Mouse (Mus musculus) midbrain, embryonic 13.5 days (tissue): ENCODE measurements around the gene Tyk2. TPM values are rescaled to one million over a fixed set of nuclear protein-coding genes. Genes with fewer than 3 reads are reported as not detected.

ENCODE experiments used
- ATAC-seq: fragments of 200-750 bp; cut with Nextera tagmentation; 2 replicates; pipeline ENCODE4 v1.8.0; 2017; ENCODE audit warnings: mild to moderate bottlenecking, moderate TSS enrichment, moderate library complexity
- H3K27ac ChIP-seq: fragments of 300-500 bp; sonication (generic); 2 replicates; pipeline ENCODE4 v1.5.1; 2015; ENCODE audit warnings: inconsistent platforms, mild to moderate bottlenecking, moderate library complexity
- H3K27me3 ChIP-seq: fragments of 300-500 bp; sonication (generic); 2 replicates; pipeline ENCODE4 v1.6.1; 2015; ENCODE audit warnings: mild to moderate bottlenecking, inconsistent platforms
- H3K36me3 ChIP-seq: fragments of 300-500 bp; sonication (generic); 2 replicates; pipeline ENCODE4 v1.6.1; 2015; ENCODE audit warnings: mild to moderate bottlenecking, inconsistent platforms
- H3K4me1 ChIP-seq: fragments of 300-500 bp; sonication (generic); replicated peaks from 2 replicates; pipeline ENCODE4 v1.6.1; 2015; ENCODE audit warnings: inconsistent platforms
- H3K4me2 ChIP-seq: fragments of 300-500 bp; sonication (generic); replicated peaks from 2 replicates; pipeline ENCODE4 v1.6.1; 2015; ENCODE audit warnings: moderate library complexity, mild to moderate bottlenecking, inconsistent platforms
- H3K4me3 ChIP-seq: fragments of 300-500 bp; sonication (generic); replicated peaks from 2 replicates; pipeline ENCODE4 v1.5.1; 2015; ENCODE audit warnings: mild to moderate bottlenecking, inconsistent platforms
- H3K9ac ChIP-seq: fragments of 300-500 bp; sonication (generic); replicated peaks from 2 replicates; pipeline ENCODE4 v1.6.1; 2015; ENCODE audit warnings: mild to moderate bottlenecking, inconsistent platforms
- H3K9me3 ChIP-seq: fragments of 300-500 bp; sonication (generic); 2 replicates; pipeline ENCODE4 v1.6.1; 2016; ENCODE audit warnings: mild to moderate bottlenecking, inconsistent platforms
- WGBS: fragments of 180-500 bp; shearing (Covaris S2); methylation state at CpG from one replicate; pipeline ENCODE4 v1.1.7; 2015; 5-methylcytosine and 5-hydroxymethylcytosine counted together
- polyA plus RNA-seq: library from polyadenylated mRNA; unstranded; fragments of >200 nt; fragmentation: Nextera tagmentation; extraction: Ambion mirVana; gene quantifications from 2 replicates; pipeline ENCODE4 v1.2.1, GENCODE M21; 2015

Gene Tyk2
- polyA plus RNA-seq, 1 experiment from 2014 or later: 11.5 TPM

DNA sequence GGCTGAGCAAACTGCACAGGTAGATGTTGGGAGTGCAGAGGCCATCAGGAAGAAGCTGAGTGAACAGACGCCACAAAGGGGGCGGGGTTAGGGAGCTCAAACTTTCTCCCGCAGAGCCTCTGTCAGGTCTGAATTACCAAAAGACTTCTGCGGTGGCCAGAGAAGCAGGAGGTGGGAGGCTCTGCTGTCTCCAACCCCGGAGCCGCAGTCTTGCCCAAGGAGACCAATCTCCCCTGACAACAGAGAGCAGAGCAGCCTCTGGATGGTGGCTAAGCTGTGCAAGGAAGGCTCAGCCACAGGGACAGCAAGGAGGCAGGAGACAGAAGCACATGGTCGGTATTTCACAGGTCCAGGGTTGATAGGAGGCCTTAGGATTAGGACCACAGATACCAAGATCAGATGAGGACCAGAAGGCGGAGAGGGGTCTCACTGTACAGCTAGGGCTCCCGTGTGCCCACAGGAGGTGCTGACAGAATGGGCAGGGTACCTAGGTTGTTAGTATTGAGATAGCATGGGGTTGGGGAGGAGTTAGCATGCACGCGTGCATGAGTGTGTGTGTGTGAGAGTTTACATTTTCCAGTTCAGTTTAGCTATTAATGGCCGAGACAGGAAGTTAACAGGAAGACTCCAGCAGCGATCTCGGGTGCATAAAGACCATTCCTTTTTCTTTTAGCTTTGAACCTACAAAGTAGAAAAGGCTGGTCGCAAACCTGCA lies 30.4 kb downstream of the Tyk2 start:
- Histone ChIP-seq H3K27ac (no peak overlapping the region), H3K4me2 (no peak overlapping the region), H3K9ac (no peak overlapping the region), H3K36me3 (no peaks in the 10 kb centered on the region), H3K9me3 (no peaks in the 10 kb centered on the region), H3K27me3 (no peaks in the 10 kb centered on the region), H3K4me3 (no peak overlapping the region), H3K4me1 (peaks cover 11% of the 10 kb centered on the region; the same call in 1 of the 2 replicates)
- 36% methylated on average over 15 of the region's 15 CpGs for WGBS
- ATAC-seq: no peak; the same call in 1 of the 2 replicates

DNA sequence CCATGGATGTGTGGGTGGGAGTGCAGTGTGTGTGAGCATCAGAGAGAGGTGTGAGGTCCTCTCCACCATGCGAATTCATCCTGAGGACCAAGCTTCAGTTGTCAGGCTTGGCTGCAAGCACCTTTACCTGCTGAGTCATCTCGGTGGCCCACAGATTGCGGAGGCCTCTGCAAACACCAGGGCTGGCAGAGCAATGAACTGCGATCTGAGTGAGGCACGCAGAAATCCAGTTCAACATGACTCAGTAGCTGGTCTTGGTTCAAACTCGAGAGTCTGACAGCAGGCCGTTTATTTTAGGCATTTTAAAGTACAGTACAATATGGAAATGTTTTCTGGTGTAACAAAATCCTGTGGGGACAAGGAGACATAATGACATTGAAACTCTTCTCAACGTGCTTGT lies 33.2 kb downstream of the Tyk2 start:
- H3K9me3 ChIP-seq: no peaks in the 10 kb centered on the region
- H3K36me3 ChIP-seq: 0 out of 2 replicates have a peak, but pooled peaks cover 2% of the 10 kb centered on the region
- H3K9ac ChIP-seq: no peak overlapping the region
- H3K4me2 ChIP-seq: no peak overlapping the region
- no peak overlapping the region for H3K27ac ChIP-seq
- peaks cover 11% of the 10 kb centered on the region; the same call in 1 of the 2 replicates for H3K4me1 ChIP-seq
- ATAC-seq: no peak
- 92% methylated on average over 8 of the region's 8 CpGs for WGBS
- no peaks in the 10 kb centered on the region for H3K27me3 ChIP-seq
- no peak overlapping the region for H3K4me3 ChIP-seq

DNA sequence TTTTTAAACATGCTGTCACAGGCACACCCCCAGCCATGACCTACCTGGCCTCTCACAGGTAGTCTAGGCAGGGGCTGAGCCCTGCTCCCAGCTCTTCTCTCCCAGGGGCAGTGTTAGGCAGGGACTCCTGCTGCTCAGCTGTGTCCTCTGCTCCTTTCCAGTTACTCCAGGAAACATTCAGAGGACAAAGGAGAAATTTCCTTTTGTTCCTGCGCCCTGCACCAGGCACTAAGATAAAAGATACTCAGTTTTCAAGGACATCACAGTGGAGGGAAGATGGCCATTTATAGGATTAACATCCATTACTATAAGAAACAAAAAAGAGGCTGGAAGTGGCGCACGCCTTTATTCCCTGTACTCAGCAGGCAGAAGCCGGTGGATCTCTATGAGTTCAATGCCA lies 35.1 kb downstream of the Tyk2 start:
- Histone ChIP-seq H3K4me1 (peaks cover 15% of the 10 kb centered on the region), H3K9me3 (no peaks in the 10 kb centered on the region), H3K4me2 (no peak overlapping the region), H3K9ac (no peak overlapping the region), H3K36me3 (0 out of 2 replicates have a peak, but pooled peaks cover 2% of the 10 kb centered on the region), H3K27me3 (no peaks in the 10 kb centered on the region), H3K27ac (no peak overlapping the region), H3K4me3 (no peak overlapping the region)
- WGBS: 55% methylated on average over 4 of the region's 4 CpGs
- ATAC-seq: no peak

DNA sequence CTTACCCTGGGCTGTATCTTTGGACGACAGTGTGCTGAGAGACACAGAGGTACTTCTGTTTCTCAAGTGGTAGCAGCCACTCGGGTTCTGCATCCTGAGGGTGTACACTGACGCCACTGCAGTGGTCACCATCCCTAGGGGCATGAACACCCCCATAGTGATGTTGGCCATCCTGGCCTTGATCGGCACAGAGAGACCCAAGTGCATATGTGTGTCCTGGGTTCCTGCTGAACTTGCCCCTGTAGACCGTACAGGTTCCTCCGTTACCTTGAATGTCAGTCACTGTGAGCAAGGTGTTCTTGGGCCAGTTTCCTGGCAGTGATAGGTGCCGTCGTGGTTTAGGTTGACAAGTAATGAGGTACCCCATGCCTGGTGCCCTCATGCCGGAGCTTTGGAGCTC lies 37.6 kb downstream of the Tyk2 start:
- Histone ChIP-seq H3K27me3 (no peaks in the 10 kb centered on the region), H3K36me3 (peaks cover 21% of the 10 kb centered on the region), H3K4me3 (no peak overlapping the region), H3K27ac (no peak overlapping the region), H3K9ac (no peak overlapping the region), H3K4me2 (no peak overlapping the region), H3K9me3 (no peaks in the 10 kb centered on the region), H3K4me1 (peaks cover 29% of the 10 kb centered on the region)
- ATAC-seq: no peak
- 96% methylated on average over 9 of the region's 9 CpGs for whole genome bisulfite sequencing

DNA sequence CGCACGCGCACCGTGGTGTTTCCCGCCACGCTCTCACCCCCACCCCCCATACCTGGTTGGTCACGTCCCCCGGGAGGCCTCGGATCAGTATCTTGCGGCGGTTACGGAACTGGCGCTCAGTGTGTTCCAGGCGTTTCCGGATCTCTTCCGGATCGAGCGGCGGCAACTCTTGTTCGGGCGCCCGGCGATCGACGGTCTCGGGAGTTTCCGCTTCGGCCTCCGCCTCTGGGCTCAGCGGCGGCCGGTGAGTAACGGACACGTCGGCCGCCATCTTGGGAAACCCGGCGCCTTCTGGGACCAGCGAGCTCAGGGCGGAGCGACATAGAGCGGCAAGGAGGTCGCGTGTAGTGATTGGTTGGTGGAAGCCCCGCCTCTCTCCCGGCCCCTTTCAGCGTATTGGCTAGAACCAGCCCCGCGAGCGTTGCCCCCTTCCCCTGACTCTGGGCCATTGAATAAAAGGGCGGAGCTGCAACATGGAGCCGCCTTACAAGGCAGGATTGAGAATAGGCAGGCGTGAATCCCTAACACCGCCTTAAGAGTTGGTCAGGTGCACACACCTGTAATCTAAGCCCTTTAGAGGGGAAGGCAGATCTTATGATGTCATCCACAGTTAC lies 39.2 kb downstream of the Tyk2 start, which contains the start of the genes Gm38431 and Raver1:
Gene Gm38431, minus strand, starts transcription at position 291 of the 614 bp plus-strand sequence.
Gene Raver1, minus strand, starts transcription at position 302 of the 614 bp plus-strand sequence.
- Histone ChIP-seq H3K9ac (peak within 1 kb of the TSS; percentile 80), H3K4me3 (peak within 1 kb of the TSS; percentile 68), H3K4me1 (peaks cover 29% of the 10 kb centered on the region), H3K9me3 (no peaks in the 10 kb centered on the region), H3K36me3 (peaks cover 37% of the 10 kb centered on the region), H3K27me3 (no peaks in the 10 kb centered on the region), H3K27ac (peak within 1 kb of the TSS; percentile 91), H3K4me2 (peak within 1 kb of the TSS; percentile 90)
- peak; percentile 99 for ATAC-seq
- WGBS: under 1% methylated on average over 54 of the region's 54 CpGs

DNA sequence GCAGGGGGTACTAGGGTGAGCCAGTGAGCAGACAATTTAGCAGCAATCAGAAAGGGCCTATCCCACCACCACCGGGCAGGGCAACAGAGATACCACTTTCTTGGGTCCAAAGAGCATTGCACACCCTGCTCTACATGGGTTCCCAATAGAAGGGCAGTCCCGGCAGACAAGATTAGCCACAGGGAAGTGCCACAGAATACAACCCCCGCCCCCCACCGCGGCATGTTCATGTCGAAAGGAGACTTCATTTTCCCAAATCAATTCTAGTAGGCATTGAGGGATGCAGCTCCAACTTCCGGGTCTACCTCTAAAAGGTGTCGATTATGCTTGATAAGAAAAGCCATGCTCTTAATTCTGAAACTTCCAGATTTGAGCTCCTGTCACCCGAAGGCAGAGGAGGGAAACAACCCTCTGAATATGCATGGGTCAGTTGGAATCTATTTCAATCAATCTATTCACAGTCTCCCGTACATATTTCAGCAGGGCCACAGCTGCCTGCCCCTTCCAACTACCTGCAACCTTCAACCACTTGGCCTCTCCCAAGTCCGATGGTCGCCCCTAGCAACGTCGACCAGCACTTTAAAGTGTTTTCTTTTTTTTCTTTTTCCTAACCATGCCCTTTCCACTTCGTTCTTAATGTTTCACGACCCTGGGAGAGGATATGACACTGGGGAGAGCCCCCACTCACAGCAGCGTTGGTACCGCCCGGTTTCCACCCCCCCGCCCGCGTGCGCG lies 39.9 kb downstream of the Tyk2 start:
- 4% methylated on average over 24 of the region's 24 CpGs for WGBS
- Histone ChIP-seq H3K36me3 (peaks cover 44% of the 10 kb centered on the region), H3K4me2 (peak overlapping the region; percentile 90), H3K9me3 (no peaks in the 10 kb centered on the region), H3K9ac (peak overlapping the region; percentile 80), H3K27ac (peak overlapping the region; percentile 91), H3K4me3 (peak overlapping the region; percentile 68), H3K4me1 (peaks cover 29% of the 10 kb centered on the region), H3K27me3 (no peaks in the 10 kb centered on the region)
- ATAC-seq: no peak

DNA sequence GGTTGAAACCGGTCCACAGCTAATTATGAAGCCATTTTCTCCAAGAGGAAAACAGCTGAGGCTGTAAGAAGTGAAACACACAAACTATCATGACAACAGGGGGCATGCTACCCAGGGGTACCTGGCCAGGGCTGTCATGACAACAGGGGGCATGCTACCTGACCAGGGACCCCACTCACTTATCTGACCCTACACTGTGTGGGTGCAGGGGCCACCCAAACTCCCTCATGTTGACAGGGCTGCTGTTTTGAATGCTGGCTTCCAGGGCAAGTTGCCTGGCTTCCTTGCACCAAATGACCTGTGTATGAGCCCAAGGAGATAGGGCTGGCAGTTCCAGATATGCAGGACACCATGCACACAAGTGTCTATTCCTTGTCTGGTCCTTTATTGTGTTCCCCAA lies 40.5 kb downstream of the Tyk2 start:
- Histone ChIP-seq H3K9me3 (no peaks in the 10 kb centered on the region), H3K9ac (peak overlapping the region; percentile 80), H3K4me3 (peak overlapping the region; percentile 68), H3K4me2 (peak overlapping the region; percentile 90), H3K4me1 (peaks cover 25% of the 10 kb centered on the region), H3K36me3 (peaks cover 50% of the 10 kb centered on the region), H3K27me3 (no peaks in the 10 kb centered on the region), H3K27ac (no peak overlapping the region)
- 100% methylated on average over 1 of the region's 1 CpGs for WGBS
- no peak for ATAC-seq

DNA sequence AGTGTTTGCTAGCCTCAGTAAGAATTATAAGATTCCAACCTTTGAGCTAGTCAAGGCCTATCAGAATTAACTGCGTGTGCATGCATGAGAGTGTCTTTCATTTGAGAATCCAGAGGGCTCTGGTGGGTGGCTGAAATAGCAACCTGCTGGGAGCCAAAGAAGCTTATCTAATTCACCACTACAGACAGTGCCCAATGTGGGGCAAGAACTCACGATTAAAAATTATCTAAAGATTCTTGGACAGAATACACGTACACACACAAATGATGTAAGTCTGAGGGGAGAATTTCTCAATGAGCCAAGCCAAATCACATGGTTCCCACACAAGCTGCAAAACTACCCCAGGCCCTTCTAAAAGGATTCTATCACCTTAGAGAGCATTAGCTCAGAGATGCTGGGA lies 47.7 kb downstream of the Tyk2 start:
- ATAC-seq: no peak
- H3K27ac ChIP-seq: no peak overlapping the region
- WGBS: 72% methylated on average over 3 of the region's 3 CpGs

DNA sequence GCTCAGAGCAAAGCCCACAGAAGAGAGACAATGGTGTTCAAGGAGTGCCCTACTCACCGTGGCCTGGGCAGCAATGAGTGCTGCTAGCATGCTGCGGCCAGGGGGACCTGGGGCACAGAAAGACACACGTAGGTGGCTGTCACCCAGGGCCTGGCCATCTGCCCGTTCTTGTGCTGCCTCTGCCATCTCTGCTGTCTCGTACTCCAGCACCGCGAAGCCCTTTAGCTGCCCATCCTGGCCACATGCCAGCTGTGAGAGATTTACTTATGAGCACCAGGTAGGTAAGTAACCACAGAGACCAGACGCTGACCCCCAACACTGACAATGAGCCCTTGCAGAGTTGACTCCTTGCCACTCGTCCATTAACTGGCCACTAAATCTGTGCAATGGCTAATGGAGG lies 49.9 kb downstream of the Tyk2 start:
- H3K27ac ChIP-seq: no peak overlapping the region
- WGBS: 92% methylated on average over 9 of the region's 9 CpGs

More for the DNA sequence above, 47.7 kb downstream of the Tyk2 start:
- Histone ChIP-seq H3K36me3 (peaks cover 94% of the 10 kb centered on the region), H3K4me1 (no peaks in the 10 kb centered on the region; the same call in 1 of the 2 replicates), H3K9ac (no peak overlapping the region), H3K4me2 (no peak overlapping the region), H3K27me3 (no peaks in the 10 kb centered on the region), H3K4me3 (no peak overlapping the region), H3K9me3 (no peaks in the 10 kb centered on the region)

DNA sequence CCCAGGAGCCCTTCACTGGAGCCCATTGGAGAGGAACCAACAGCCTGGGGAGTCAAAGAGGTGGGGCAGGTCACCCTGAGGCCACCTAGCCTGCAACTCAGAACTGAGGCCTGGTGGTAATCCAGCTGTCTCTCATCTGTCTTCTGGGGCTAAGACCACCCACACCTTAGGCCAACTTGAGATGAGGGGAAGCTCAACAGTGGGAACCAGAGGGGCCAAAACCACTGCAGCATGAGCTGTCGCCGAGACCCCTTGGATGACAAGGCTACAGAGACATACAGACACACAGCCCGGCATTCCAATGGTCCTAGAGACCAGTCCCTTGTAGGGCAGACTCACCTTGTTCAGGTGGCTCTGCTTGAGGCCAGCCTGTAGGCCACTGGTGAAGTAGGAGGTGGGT lies 55.4 kb downstream of the Tyk2 start:
- Histone ChIP-seq H3K4me1 (peaks cover 19% of the 10 kb centered on the region), H3K9me3 (no peaks in the 10 kb centered on the region), H3K36me3 (peaks cover 64% of the 10 kb centered on the region), H3K9ac (no peak overlapping the region), H3K4me2 (no peak overlapping the region), H3K27me3 (no peaks in the 10 kb centered on the region), H3K4me3 (no peak overlapping the region), H3K27ac (no peak overlapping the region)
- 88% methylated on average over 3 of the region's 3 CpGs for WGBS
- no peak for ATAC-seq

More for the DNA sequence above, 49.9 kb downstream of the Tyk2 start:
- no peak for ATAC-seq
- Histone ChIP-seq H3K4me1 (no peaks in the 10 kb centered on the region), H3K27me3 (no peaks in the 10 kb centered on the region), H3K36me3 (peaks cover 94% of the 10 kb centered on the region), H3K9ac (no peak overlapping the region), H3K4me2 (no peak overlapping the region), H3K9me3 (no peaks in the 10 kb centered on the region), H3K4me3 (no peak overlapping the region)

DNA sequence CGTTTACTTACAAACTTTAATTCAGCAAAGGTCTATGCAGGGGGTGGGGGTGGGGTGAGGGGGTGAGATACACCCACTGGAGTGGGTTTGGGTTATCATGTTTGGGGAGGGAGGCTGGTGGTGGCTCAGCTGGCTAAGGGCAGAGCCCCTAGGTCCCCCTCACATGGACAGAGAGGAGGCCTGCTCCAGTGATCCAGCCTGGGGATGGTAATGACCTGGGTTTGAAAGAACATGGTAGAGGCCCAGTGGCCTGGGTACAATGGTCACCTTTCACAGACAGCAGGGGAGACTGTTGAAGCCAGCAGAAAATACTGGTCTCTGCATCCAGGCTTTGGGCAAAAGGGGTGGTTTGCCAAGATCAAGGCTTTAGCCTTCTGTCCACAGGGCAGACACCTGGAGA lies 56.9 kb downstream of the Tyk2 start:
- peaks cover 54% of the 10 kb centered on the region for H3K36me3 ChIP-seq
- H3K9ac ChIP-seq: no peak overlapping the region
- no peaks in the 10 kb centered on the region for H3K9me3 ChIP-seq
- H3K4me3 ChIP-seq: no peak overlapping the region
- ATAC-seq: no peak
- H3K4me2 ChIP-seq: no peak overlapping the region
- no peaks in the 10 kb centered on the region for H3K27me3 ChIP-seq
- no peak overlapping the region for H3K27ac ChIP-seq
- H3K4me1 ChIP-seq: peaks cover 19% of the 10 kb centered on the region
- WGBS: 93% methylated on average over 1 of the region's 1 CpGs
